18 mouse cellular contexts compared by ENCODE assay signal in genomic region chr2:102103955-102104354, GRCm38 (mm10).
DNase-seq lines count a peak whose midpoint lies in the region; ATAC-seq lines count a peak whose summit lies in the region.
"Had no signal": no experiment of that assay in that cellular context is flagged by ENCODE, and none has a peak within 500 bp of the region (broad histone marks: within the 10 kb centered on the region; RNA-seq: fewer than 3 reads in every experiment).

No protein-coding gene starts in this region.

- intact Hi-C loops in left cerebral cortex, postnatal 10 days (cut with DNase I): no loop called here
- intact Hi-C loops in left cerebral cortex, postnatal 14 days (cut with DNase I): no loop called here

- peak; percentile 23 for DNase-seq in CD4-positive, CD25-positive, alpha-beta regulatory T cell, adult 2 months (ENCODE audit: low read depth, low spot score)
- peak; percentile 68 to 79 for DNase-seq in left cerebral cortex, adult 18-20 months (ENCODE audit: low spot score in 2 of 2)
- no peak for DNase-seq in left cerebral cortex, postnatal 10 days (ENCODE audit: extremely low spot score in 1 of 2, low spot score in 2 of 2)
- peak; percentile 72 to 73 for DNase-seq in left cerebral cortex, postnatal 14 days (ENCODE audit: low spot score in 2 of 2)
- peak; percentile 70 for DNase-seq in right cerebral cortex, postnatal 25 days
- DNase-seq in embryo, embryonic 10.5 days (ENCODE audit: low spot score): no peak
- DNase-seq: adrenal gland, postnatal 14 days; cerebellum, adult 11-12 months; cerebellum, postnatal 36 days; liver, embryonic 13.5 days; lung, embryonic 14.5 days; thymus, postnatal 36 days had no signal

- ATAC-seq in CD4-positive, CD25-positive, alpha-beta regulatory T cell, adult 4 months: no peak
- no peak for ATAC-seq in megakaryocyte progenitor cell, adult 5-6 weeks (replicated peaks; ENCODE audit: poor library complexity)
- ATAC-seq: activated CD4-positive, CD25-positive, alpha-beta regulatory T cell, adult 4 months; hindbrain, postnatal 0 days; intestine, postnatal 0 days; midbrain, embryonic 13.5 days had no signal

Comparison
In these comparisons a context has a peak if more than half of its experiments do, and no peak if none do; other contexts are left out.
1. DNase-seq: peak in CD4-positive, CD25-positive, alpha-beta regulatory T cell, adult 2 months (single experiment), left cerebral cortex, adult 18-20 months (2 of 2), left cerebral cortex, postnatal 14 days (2 of 2) and right cerebral cortex, postnatal 25 days (single experiment); none in left cerebral cortex, postnatal 10 days (0 of 2) and embryo, embryonic 10.5 days (single experiment).